Mouse (Mus musculus) embryonic facial prominence, embryonic 15.5 days (tissue): Measurements from ENCODE around the gene Gata1. TPM values are rescaled to one million over a fixed set of nuclear protein-coding genes. Genes with fewer than 3 reads are reported as not detected.
"Not testable (repeated sequence)": the region's sequence is repeated elsewhere in the genome, so short reads cannot be mapped to it uniquely, and the experiment has no call there.

ENCODE experiments used
- ATAC-seq: fragments of 200-750 bp; cut with Nextera tagmentation; 2 replicates; pipeline ENCODE4 v1.8.0; 2017; ENCODE audit warnings: low read depth, moderate TSS enrichment; ENCODE audit not compliant: insufficient number of reproducible peaks, low FRiP score, low TSS enrichment
- H3K27ac ChIP-seq: fragments of 300-500 bp; sonication (generic); replicated peaks from 2 replicates; pipeline ENCODE4 v1.5.1; 2015; ENCODE audit warnings: mild to moderate bottlenecking, inconsistent platforms
- H3K27me3 ChIP-seq: fragments of 300-500 bp; sonication (generic); 2 replicates; pipeline ENCODE4 v1.6.1; 2015; ENCODE audit warnings: inconsistent platforms
- H3K36me3 ChIP-seq: fragments of 300-500 bp; sonication (generic); 2 replicates; pipeline ENCODE4 v1.6.1; 2015; ENCODE audit warnings: mild to moderate bottlenecking, inconsistent platforms
- H3K4me1 ChIP-seq: fragments of 300-500 bp; sonication (generic); 2 replicates; pipeline ENCODE4 v1.6.1; 2015; ENCODE audit warnings: inconsistent platforms
- H3K4me2 ChIP-seq: fragments of 300-500 bp; sonication (generic); replicated peaks from 2 replicates; pipeline ENCODE4 v1.6.1; 2015; ENCODE audit warnings: mild to moderate bottlenecking, inconsistent platforms
- H3K4me3 ChIP-seq: fragments of 300-500 bp; sonication (generic); replicated peaks from 2 replicates; pipeline ENCODE4 v1.5.1; 2015; ENCODE audit warnings: mild to moderate bottlenecking, inconsistent platforms
- H3K9ac ChIP-seq: fragments of 300-500 bp; sonication (generic); 2 replicates; pipeline ENCODE4 v1.6.1; 2015; ENCODE audit warnings: inconsistent platforms
- H3K9me3 ChIP-seq: fragments of 300-500 bp; sonication (generic); replicated peaks from 2 replicates; pipeline ENCODE4 v1.6.1; 2016; ENCODE audit warnings: inconsistent platforms
- WGBS: fragments of 180-500 bp; shearing (Covaris S2); methylation state at CpG from one replicate; pipeline ENCODE4 v1.1.7; 2015; 5-methylcytosine and 5-hydroxymethylcytosine counted together
- polyA plus RNA-seq: library from polyadenylated mRNA; unstranded; fragments of >200 nt; fragmentation: Nextera tagmentation; extraction: Ambion mirVana; gene quantifications from 2 replicates; pipeline ENCODE4 v1.2.1, GENCODE M21; 2015

Gene Gata1
- 1.7 and 1.9 TPM in 2 replicates for polyA plus RNA-seq

- Histone ChIP-seq H3K9me3 (no peaks in the 10 kb centered on the region), H3K4me3 (no peak within 1 kb of the TSS), H3K27me3 (no peaks in the 10 kb centered on the region), H3K4me2 (no peak within 1 kb of the TSS), H3K27ac (no peak within 1 kb of the TSS), H3K36me3 (no peaks in the 10 kb centered on the region), H3K9ac (no peak within 1 kb of the TSS), H3K4me1 (no peaks in the 10 kb centered on the region)
- no peak for ATAC-seq
- WGBS, result 87% methylated on average over 11 of the region's 11 CpGs
Observed at GRCm38 (mm10) chrX:7977892-7978291, at the start of gene Gata1. Gene Gata1 (minus strand): TSS chrX:7978071.

GRCm38 (mm10) chrX:8026811-8027210 lies 48.9 kb upstream of the Gata1 start:
- Histone ChIP-seq H3K36me3 (no peaks in the 10 kb centered on the region), H3K4me2 (no peak overlapping the region), H3K4me1 (no peaks in the 10 kb centered on the region), H3K4me3 (no peak overlapping the region), H3K9ac (no peak overlapping the region), H3K27ac (no peak overlapping the region), H3K27me3 (no peaks in the 10 kb centered on the region), H3K9me3 (no peaks in the 10 kb centered on the region)
- 59% methylated on average over 4 of the region's 4 CpGs for WGBS
- ATAC-seq, result no peak

- Histone ChIP-seq H3K4me1 (no peaks in the 10 kb centered on the region), H3K36me3 (no peaks in the 10 kb centered on the region), H3K27me3 (no peaks in the 10 kb centered on the region), H3K9ac (no peak overlapping the region), H3K9me3 (no peaks in the 10 kb centered on the region), H3K27ac (no peak overlapping the region), H3K4me3 (no peak overlapping the region), H3K4me2 (no peak overlapping the region)
- no peak for ATAC-seq
- 64% methylated on average over 2 of the region's 2 CpGs for WGBS
Observed at GRCm38 (mm10) chrX:8024795-8025194, 46.9 kb upstream of the Gata1 start.

- H3K9ac ChIP-seq, result no peak overlapping the region
- H3K27me3 ChIP-seq, result no peaks in the 10 kb centered on the region
- ATAC-seq, result no peak
Observed at GRCm38 (mm10) chrX:8020111-8020778, 42.4 kb upstream of the Gata1 start.

GRCm38 (mm10) chrX:8018286-8018685 lies 40.4 kb upstream of the Gata1 start, which contains the start of gene Glod5:
Gene Glod5 (minus strand): TSS chrX:8018492.
- no peak within 1 kb of the TSS for H3K9ac ChIP-seq
- H3K36me3 ChIP-seq, result no peaks in the 10 kb centered on the region
- H3K27me3 ChIP-seq, result no peaks in the 10 kb centered on the region
- ATAC-seq, result no peak
- H3K4me1 ChIP-seq, result no peaks in the 10 kb centered on the region
- 60% methylated on average over 2 of the region's 2 CpGs for WGBS
- no peak within 1 kb of the TSS for H3K4me2 ChIP-seq
- no peak within 1 kb of the TSS for H3K27ac ChIP-seq
- no peaks in the 10 kb centered on the region for H3K9me3 ChIP-seq
- no peak within 1 kb of the TSS for H3K4me3 ChIP-seq

More at GRCm38 (mm10) chrX:8020111-8020778, 42.4 kb upstream of the Gata1 start:
- H3K4me2 ChIP-seq, result no peak overlapping the region
- H3K4me1 ChIP-seq, result no peaks in the 10 kb centered on the region
- H3K36me3 ChIP-seq, result no peaks in the 10 kb centered on the region
- no peaks in the 10 kb centered on the region for H3K9me3 ChIP-seq
- 62% methylated on average over 2 of the region's 2 CpGs for WGBS
- H3K27ac ChIP-seq, result no peak overlapping the region
- H3K4me3 ChIP-seq, result no peak overlapping the region

- no peaks in the 10 kb centered on the region for H3K9me3 ChIP-seq
- no peaks in the 10 kb centered on the region for H3K4me1 ChIP-seq
- no peak overlapping the region for H3K27ac ChIP-seq
- WGBS, result 11% methylated on average over 5 of the region's 5 CpGs
- no peak for ATAC-seq
- no peak overlapping the region for H3K4me3 ChIP-seq
- H3K4me2 ChIP-seq, result no peak overlapping the region
- H3K36me3 ChIP-seq, result no peaks in the 10 kb centered on the region
- H3K9ac ChIP-seq, result no peak overlapping the region
- H3K27me3 ChIP-seq, result no peaks in the 10 kb centered on the region
Observed at GRCm38 (mm10) chrX:8017142-8017541, 39.3 kb upstream of the Gata1 start.

- whole genome bisulfite sequencing, result 22% methylated on average over 7 of the region's 7 CpGs
- not testable (repeated sequence) for H3K36me3 ChIP-seq, H3K27me3 ChIP-seq, H3K4me1 ChIP-seq, H3K4me2 ChIP-seq, H3K9ac ChIP-seq, H3K27ac ChIP-seq, ATAC-seq, H3K9me3 ChIP-seq, H3K4me3 ChIP-seq
Observed at GRCm38 (mm10) chrX:8015675-8016074, 37.8 kb upstream of the Gata1 start.

- H3K27me3 ChIP-seq, result no peaks in the 10 kb centered on the region
- no peaks in the 10 kb centered on the region for H3K4me1 ChIP-seq
- H3K4me3 ChIP-seq, result no peak overlapping the region
- H3K9ac ChIP-seq, result no peak overlapping the region
- H3K36me3 ChIP-seq, result no peaks in the 10 kb centered on the region
- no peak for ATAC-seq
- no peaks in the 10 kb centered on the region for H3K9me3 ChIP-seq
- WGBS, result 38% methylated on average over 6 of the region's 8 CpGs
- H3K4me2 ChIP-seq, result no peak overlapping the region
- H3K27ac ChIP-seq, result no peak overlapping the region
Observed at GRCm38 (mm10) chrX:8013569-8014314, 35.9 kb upstream of the Gata1 start.

- no peak overlapping the region for H3K9ac ChIP-seq
- no peaks in the 10 kb centered on the region for H3K36me3 ChIP-seq
- H3K4me3 ChIP-seq, result no peak overlapping the region
- WGBS, result 18% methylated on average over 2 of the region's 2 CpGs
- no peaks in the 10 kb centered on the region for H3K4me1 ChIP-seq
- H3K27ac ChIP-seq, result no peak overlapping the region
- ATAC-seq, result no peak
- H3K27me3 ChIP-seq, result no peaks in the 10 kb centered on the region
- no peaks in the 10 kb centered on the region for H3K9me3 ChIP-seq
- H3K4me2 ChIP-seq, result no peak overlapping the region
Observed at GRCm38 (mm10) chrX:8013157-8013556, 35.3 kb upstream of the Gata1 start.

- not testable (repeated sequence) for H3K4me2 ChIP-seq, H3K27me3 ChIP-seq, H3K4me3 ChIP-seq, H3K9ac ChIP-seq, H3K36me3 ChIP-seq, H3K4me1 ChIP-seq, ATAC-seq, H3K9me3 ChIP-seq, H3K27ac ChIP-seq
- 82% methylated on average over 4 of the region's 4 CpGs for WGBS
Observed at GRCm38 (mm10) chrX:8009356-8009755, 31.5 kb upstream of the Gata1 start.

GRCm38 (mm10) chrX:8008543-8008942 lies 30.7 kb upstream of the Gata1 start:
- Histone ChIP-seq H3K36me3 (no peaks in the 10 kb centered on the region), H3K27me3 (no peaks in the 10 kb centered on the region), H3K27ac (no peak overlapping the region), H3K9ac (no peak overlapping the region), H3K4me3 (no peak overlapping the region), H3K9me3 (no peaks in the 10 kb centered on the region), H3K4me1 (no peaks in the 10 kb centered on the region), H3K4me2 (no peak overlapping the region)
- WGBS, result 39% methylated on average over 5 of the region's 5 CpGs
- ATAC-seq, result no peak
